In the genomic region with DNA sequence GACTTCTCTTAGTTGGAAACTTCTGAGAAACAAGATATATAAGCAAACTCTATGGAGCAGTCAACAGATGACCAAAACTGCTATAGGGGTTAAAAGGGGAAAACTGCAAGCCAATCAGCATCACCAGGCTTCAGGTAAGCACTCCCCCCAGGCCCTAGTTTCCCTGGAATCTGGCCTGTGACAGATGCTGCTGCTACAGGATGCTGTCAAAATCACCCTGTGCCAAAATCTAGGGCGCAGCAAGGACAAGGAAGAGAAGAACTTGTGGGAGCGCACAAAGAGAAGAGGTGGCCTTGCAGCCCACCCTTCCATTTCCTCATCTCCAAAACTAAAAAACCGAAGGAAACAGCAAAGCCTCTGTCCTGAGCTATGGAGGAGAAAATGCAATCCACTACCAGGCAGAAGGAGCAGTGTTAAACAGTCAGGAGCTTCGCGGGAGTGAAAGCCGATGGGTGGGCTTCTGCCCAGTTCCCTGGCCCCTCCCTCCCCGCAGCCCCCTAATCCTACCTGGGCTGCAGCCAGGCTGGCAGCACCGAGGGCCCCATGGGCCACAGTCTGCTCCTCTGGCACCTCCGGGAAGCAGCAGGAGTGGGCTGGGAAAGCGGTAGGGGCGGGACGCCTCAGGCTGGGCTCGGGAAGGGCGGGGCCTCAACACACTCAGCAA, we compare ENCODE assay signal across 8 mouse cellular contexts. TPM values are rescaled to one million over a fixed set of nuclear protein-coding genes. Genes with fewer than 3 reads are reported as not detected.
DNase-seq lines count a peak whose midpoint lies in the region; ATAC-seq lines count a peak whose summit lies in the region.

Hacd4 (minus strand) TSS at position 603 of the 664 bp plus-strand sequence.

- peak; percentile 9 to 16 for DNase-seq in right cerebral cortex, adult 2 months (ENCODE audit: low spot score in 2 of 2)
- no peak for DNase-seq in right cerebral cortex, postnatal 36 days (ENCODE audit: low spot score in 2 of 2)
- DNase-seq in gastrocnemius, postnatal 4 days (ENCODE audit: low spot score in 2 of 2), result peak; percentile 24 to 51
- peak; percentile 54 for DNase-seq in neural tube, embryonic 11.5 days (ENCODE audit: low spot score)
- DNase-seq in urinary bladder, postnatal 14 days (ENCODE audit: low spot score), result peak; percentile 85

- peak within 1 kb of the TSS; percentile 57 for H3K9ac ChIP-seq in intestine, embryonic 15.5 days
- H3K9ac ChIP-seq in liver, embryonic 15.5 days, result peak within 1 kb of the TSS; percentile 28; the same call in 1 of the 2 replicates
- H3K9ac ChIP-seq in neural tube, embryonic 11.5 days (ENCODE audit: low read length), result peak within 1 kb of the TSS; percentile 31

- peak within 1 kb of the TSS; percentile 85 for H3K4me2 ChIP-seq in intestine, embryonic 15.5 days (replicated peaks)
- peak within 1 kb of the TSS; percentile 64 for H3K4me2 ChIP-seq in liver, embryonic 15.5 days
- H3K4me2 ChIP-seq in neural tube, embryonic 11.5 days (ENCODE audit: low read depth), result peak within 1 kb of the TSS; percentile 51

- peak within 1 kb of the TSS; percentile 23 for H3K27ac ChIP-seq in intestine, embryonic 15.5 days
- H3K27ac ChIP-seq in liver, embryonic 15.5 days (replicated peaks), result no peak within 1 kb of the TSS
- H3K27ac ChIP-seq in neural tube, embryonic 11.5 days (ENCODE audit: low read depth, low read length), result no peak within 1 kb of the TSS

- peak within 1 kb of the TSS; percentile 45 for H3K4me3 ChIP-seq in intestine, embryonic 15.5 days (replicated peaks)
- H3K4me3 ChIP-seq in liver, embryonic 15.5 days (replicated peaks), result peak within 1 kb of the TSS; percentile 51
- H3K4me3 ChIP-seq in neural tube, embryonic 11.5 days (ENCODE audit: low read depth, low read length), result peak within 1 kb of the TSS; percentile 27

- no peaks in the 10 kb centered on the region for H3K36me3 ChIP-seq in intestine, embryonic 15.5 days
- no peaks in the 10 kb centered on the region for H3K36me3 ChIP-seq in liver, embryonic 15.5 days (replicated peaks)
- no peaks in the 10 kb centered on the region for H3K36me3 ChIP-seq in neural tube, embryonic 11.5 days (ENCODE audit: control insufficient read depth, insufficient read depth, low read length)

- WGBS in intestine, embryonic 15.5 days, result 4% methylated on average over 14 of the region's 14 CpGs
- WGBS in liver, embryonic 15.5 days (ENCODE audit: insufficient replicate concordance), result 5% methylated on average over 14 of the region's 14 CpGs
- WGBS in neural tube, embryonic 11.5 days, result 8% methylated on average over 14 of the region's 14 CpGs

- peak; percentile 50 for ATAC-seq in common myeloid progenitor, adult 5-6 weeks (replicated peaks; ENCODE audit: low read depth, poor library complexity, severe bottlenecking)
- ATAC-seq in intestine, embryonic 15.5 days, result peak; percentile 95
- peak; percentile 67 for ATAC-seq in liver, embryonic 15.5 days (ENCODE audit: insufficient read depth)
- peak; percentile 71 for ATAC-seq in neural tube, embryonic 11.5 days (ENCODE audit: insufficient read depth, low FRiP score, low TSS enrichment)

- H3K9me3 ChIP-seq in intestine, embryonic 15.5 days, result no peaks in the 10 kb centered on the region
- no peaks in the 10 kb centered on the region for H3K9me3 ChIP-seq in liver, embryonic 15.5 days (replicated peaks)
- H3K9me3 ChIP-seq in neural tube, embryonic 11.5 days (ENCODE audit: control insufficient read depth, low read length), result no peaks in the 10 kb centered on the region

- peaks cover 19% of the 10 kb centered on the region for H3K4me1 ChIP-seq in intestine, embryonic 15.5 days (replicated peaks)
- H3K4me1 ChIP-seq in liver, embryonic 15.5 days (replicated peaks), result peaks cover 13% of the 10 kb centered on the region; the same call in 1 of the 2 replicates
- peaks cover 8% of the 10 kb centered on the region for H3K4me1 ChIP-seq in neural tube, embryonic 11.5 days (ENCODE audit: control insufficient read depth, insufficient read depth, low read length)

- no peaks in the 10 kb centered on the region for H3K27me3 ChIP-seq in intestine, embryonic 15.5 days (replicated peaks)
- H3K27me3 ChIP-seq in liver, embryonic 15.5 days, result no peaks in the 10 kb centered on the region; the same call in 1 of the 2 replicates
- H3K27me3 ChIP-seq in neural tube, embryonic 11.5 days (ENCODE audit: control insufficient read depth, insufficient read depth, low read length), result no peaks in the 10 kb centered on the region

RNA-seq across cellular contexts. Expression of gene Hacd4, which starts in this region (rescaled TPM):
- 3.6 and 4.8 TPM in 2 replicates for total RNA-seq in common myeloid progenitor, adult 5-6 weeks (2017)
- 1 to 10 TPM; 4.4 to 5.3 TPM for total RNA-seq in gastrocnemius, postnatal 4 days (2021)
- polyA plus RNA-seq in intestine, embryonic 15.5 days (2015; fragmentation: Nextera tagmentation; extraction: Ambion mirVana), result 12.2 and 12.7 TPM in 2 replicates
- polyA plus RNA-seq in liver, embryonic 15.5 days (2015; fragmentation: Nextera tagmentation; extraction: Ambion mirVana), result 6.1 and 6.3 TPM in 2 replicates
- polyA plus RNA-seq in neural tube, embryonic 11.5 days (2014; fragmentation: Nextera tagmentation; extraction: Ambion mirVana), result 2.5 and 3.2 TPM in 2 replicates

Comparison
In these comparisons a context has a peak if more than half of its experiments do, and no peak if none do; other contexts are left out.
1. DNase-seq: peak in right cerebral cortex, adult 2 months (2 of 2), gastrocnemius, postnatal 4 days (2 of 2), neural tube, embryonic 11.5 days (single experiment) and urinary bladder, postnatal 14 days (single experiment); none in right cerebral cortex, postnatal 36 days (0 of 2).
2. Peak in every context shown above with its lines, with median percentiles within 50 percentile points of each other: ATAC-seq, H3K4me2 ChIP-seq, H3K4me3 ChIP-seq and H3K9ac ChIP-seq.